Mouse (Mus musculus) megakaryocyte, embryonic 14.5 days (primary cell): ENCODE data around the gene Osbpl2.

Experiments used
- FLI1 ChIP-seq: IDR thresholded peaks from 2 replicates; pipeline ENCODE4 v1.6.1; 2012; ENCODE audit warnings: low read length, inconsistent platforms, mixed read lengths
- GATA1 ChIP-seq: IDR thresholded peaks from 3 replicates; pipeline ENCODE4 v1.6.1; 2012; ENCODE audit warnings: mixed read lengths, low read length, inconsistent platforms, borderline replicate concordance

DNA sequence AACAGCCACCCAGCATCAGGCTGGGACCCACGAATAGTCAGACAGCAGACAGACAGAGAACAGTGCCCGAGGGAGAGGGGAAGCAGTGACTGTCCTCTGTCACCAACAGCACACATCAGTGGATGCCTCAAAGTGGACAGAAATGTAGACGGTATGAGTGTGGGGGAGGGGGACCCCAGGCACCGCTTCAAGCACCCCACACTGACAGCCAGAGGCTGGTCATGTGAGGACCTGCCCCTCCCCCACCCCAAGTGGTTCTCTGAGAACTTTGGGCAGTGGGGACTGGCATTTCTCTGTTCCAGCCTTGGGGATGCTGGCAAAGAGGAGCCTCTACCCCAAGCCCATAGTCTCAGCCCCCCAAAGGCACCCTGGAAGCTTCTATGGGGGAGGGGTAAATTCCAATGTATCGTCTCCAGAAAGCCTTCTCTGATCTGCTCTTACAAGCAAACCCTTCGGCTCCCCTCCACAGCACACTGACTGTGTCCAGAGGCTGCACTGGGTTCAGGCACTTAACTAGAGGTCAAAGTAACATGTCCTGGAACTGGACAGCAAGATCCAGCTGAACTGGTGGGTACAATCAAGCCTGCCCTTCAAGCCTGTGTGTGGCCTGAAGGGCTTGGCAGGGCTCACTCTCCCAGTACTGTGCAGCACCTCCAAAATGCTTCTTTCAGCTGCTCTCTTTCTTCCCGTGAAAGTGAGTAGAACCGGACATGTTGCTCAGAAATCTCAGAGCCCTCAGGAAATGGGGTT is 13.5 kb upstream of the Osbpl2 start:
- no peak for TF ChIP-seq GATA1
- no peak for TF ChIP-seq FLI1
